ENCODE assay signal across 8 mouse cellular contexts in the genomic region with DNA sequence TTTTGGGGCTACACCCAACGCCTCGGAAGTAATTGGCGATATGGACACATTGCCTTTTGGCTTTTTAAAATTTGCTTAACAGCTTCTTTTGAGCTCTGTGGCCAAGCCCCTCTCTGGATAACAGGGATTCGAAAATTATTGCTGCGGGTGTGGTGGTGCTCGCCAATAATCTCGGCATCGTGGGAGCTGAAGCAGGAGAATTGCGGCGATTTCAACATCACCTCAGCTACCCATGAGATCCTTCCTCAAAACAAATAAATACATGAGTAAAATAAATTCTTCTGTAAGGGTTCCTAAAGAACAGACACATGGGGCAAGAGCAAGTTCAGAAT. TPM values are rescaled to one million over a fixed set of nuclear protein-coding genes. Genes with fewer than 3 reads are reported as not detected.
DNase-seq lines count a peak whose midpoint lies in the region; ATAC-seq and TF ChIP-seq lines count a peak whose summit lies in the region.

No protein-coding gene starts in this region.

- peak overlapping the region; percentile 76 for H3K4me2 ChIP-seq in forebrain, embryonic 16.5 days (ENCODE audit: low read length)
- peak overlapping the region; percentile 88 for H3K4me2 ChIP-seq in liver, embryonic 15.5 days

- H3K79me3 ChIP-seq in C2C12 (ENCODE audit: low read depth) = peaks cover 38% of the 10 kb centered on the region

- intact Hi-C loops in gastrocnemius, adult 2 months (cut with DNase I) = no loop called here

- DNase-seq in gastrocnemius, adult 2 months = no peak
- DNase-seq in gastrocnemius, postnatal 25 days = no peak
- DNase-seq in urinary bladder, postnatal 36 days (ENCODE audit: low spot score in 2 of 2) = no peak
- no peak for DNase-seq in ovary, postnatal 10 days (ENCODE audit: low spot score)
- DNase-seq in frontal cortex, postnatal 10 days (ENCODE audit: low spot score in 2 of 2) = no peak

- peaks cover 45% of the 10 kb centered on the region for H3K79me2 ChIP-seq in C2C12 (ENCODE audit: control insufficient read depth, insufficient read depth)

- peaks cover 24% of the 10 kb centered on the region for H3K4me1 ChIP-seq in forebrain, embryonic 16.5 days (replicated peaks; ENCODE audit: control insufficient read depth, insufficient read depth, low read length)
- H3K4me1 ChIP-seq in liver, embryonic 15.5 days (replicated peaks) = peaks cover 39% of the 10 kb centered on the region

- no peaks in the 10 kb centered on the region for H3K27me3 ChIP-seq in C2C12 (ENCODE audit: control insufficient read depth, insufficient read depth, insufficient read length)
- H3K27me3 ChIP-seq in forebrain, embryonic 16.5 days (replicated peaks; ENCODE audit: control insufficient read depth, insufficient read depth, low read length) = no peaks in the 10 kb centered on the region
- no peaks in the 10 kb centered on the region for H3K27me3 ChIP-seq in liver, embryonic 15.5 days

- H3K27ac ChIP-seq in gastrocnemius, adult 2 months = peak overlapping the region; percentile 88
- H3K27ac ChIP-seq in forebrain, embryonic 16.5 days (ENCODE audit: low read length) = peak overlapping the region; percentile 84
- peak overlapping the region; percentile 62 for H3K27ac ChIP-seq in liver, embryonic 15.5 days (replicated peaks)

- H3ac ChIP-seq in C2C12 (ENCODE audit: control insufficient read depth, insufficient read length, low read depth) = peak overlapping the region; percentile 69

- H3K9ac ChIP-seq in forebrain, embryonic 16.5 days (replicated peaks; ENCODE audit: low read depth, low read length) = peak overlapping the region; percentile 72
- peak overlapping the region; percentile 70 for H3K9ac ChIP-seq in liver, embryonic 15.5 days

- no peak for ATAC-seq in forebrain, embryonic 16.5 days
- no peak for ATAC-seq in liver, embryonic 15.5 days (ENCODE audit: insufficient read depth)

- WGBS in forebrain, embryonic 16.5 days = 0% methylated on average over 10 of the region's 10 CpGs
- WGBS in liver, embryonic 15.5 days (ENCODE audit: insufficient replicate concordance) = under 1% methylated on average over 10 of the region's 10 CpGs

- H3K36me3 ChIP-seq in C2C12 (ENCODE audit: control insufficient read depth, insufficient read depth) = peaks cover 41% of the 10 kb centered on the region
- H3K36me3 ChIP-seq in forebrain, embryonic 16.5 days (ENCODE audit: control insufficient read depth, insufficient read depth) = peaks cover 23% of the 10 kb centered on the region
- H3K36me3 ChIP-seq in liver, embryonic 15.5 days (replicated peaks) = peaks cover 38% of the 10 kb centered on the region

- no peaks in the 10 kb centered on the region for H3K9me3 ChIP-seq in forebrain, embryonic 16.5 days (ENCODE audit: control insufficient read depth, low read length)
- H3K9me3 ChIP-seq in liver, embryonic 15.5 days (replicated peaks) = no peaks in the 10 kb centered on the region

- no peak for TF ChIP-seq CTCF in gastrocnemius, adult 2 months (IDR thresholded peaks at IDR 0.05)
- no peak for TF ChIP-seq CTCF in C2C12 (IDR thresholded peaks at IDR 0.05; ENCODE audit: control insufficient read depth, insufficient read depth, insufficient read length)

- H3K4me3 ChIP-seq in gastrocnemius, adult 2 months = peak overlapping the region; percentile 85
- peak overlapping the region; percentile 100 for H3K4me3 ChIP-seq in C2C12 (ENCODE audit: insufficient read depth, poor library complexity, severe bottlenecking)
- peak overlapping the region; percentile 94 for H3K4me3 ChIP-seq in forebrain, embryonic 16.5 days (replicated peaks; ENCODE audit: low read length)
- H3K4me3 ChIP-seq in liver, embryonic 15.5 days (replicated peaks) = peak overlapping the region; percentile 93

TF ChIP-seq in C2C12, 6 proteins besides CTCF, POLR2A, EP300 and RAD21:
- TF ChIP-seq FOSL1 (IDR thresholded peaks at IDR 0.05; ENCODE audit: insufficient read depth, low read length, poor library complexity, severe bottlenecking) (no peak), CEBPB (IDR thresholded peaks at IDR 0.05; ENCODE audit: low read depth) (peak; percentile 46)

RNA-seq across cellular contexts. Expression of gene Rpl23, which starts 0.3 kb away (rescaled TPM):
- 100 to 1,000 TPM; 385 to 521 TPM for total RNA-seq in gastrocnemius, adult 2 months (2021)
- total RNA-seq in gastrocnemius, postnatal 25 days (2021) = 100 to 1,000 TPM; 379 to 436 TPM
- polyA plus RNA-seq in C2C12 (2012; fragmentation: generic; extraction: Trizol) = 1,391 TPM
- 298 and 306 TPM in 2 replicates for polyA plus RNA-seq in forebrain, embryonic 16.5 days (2015; fragmentation: Nextera tagmentation; extraction: Ambion mirVana)
- polyA plus RNA-seq in liver, embryonic 15.5 days (2015; fragmentation: Nextera tagmentation; extraction: Ambion mirVana) = 185 and 242 TPM in 2 replicates

RNA-seq across cellular contexts. Expression of gene 1700001P01Rik, which starts 6.8 kb away (rescaled TPM):
- total RNA-seq in gastrocnemius, adult 2 months (2021) = under 1 TPM; 0.39 to 0.56 TPM
- total RNA-seq in gastrocnemius, postnatal 25 days (2021) = not detected
- polyA plus RNA-seq in C2C12 (2012; fragmentation: generic; extraction: Trizol) = 0.14 TPM
- 0.57 and 0.85 TPM in 2 replicates for polyA plus RNA-seq in forebrain, embryonic 16.5 days (2015; fragmentation: Nextera tagmentation; extraction: Ambion mirVana)
- polyA plus RNA-seq in liver, embryonic 15.5 days (2015; fragmentation: Nextera tagmentation; extraction: Ambion mirVana) = not detected in 2 replicates

RNA-seq across cellular contexts. Expression of gene Cwc25, which starts 16.2 kb away (rescaled TPM):
- total RNA-seq in gastrocnemius, adult 2 months (2021) = 1 to 10 TPM; 6.2 to 6.5 TPM
- 1 to 10 TPM; 4.9 to 6.4 TPM for total RNA-seq in gastrocnemius, postnatal 25 days (2021)
- 8.7 TPM for polyA plus RNA-seq in C2C12 (2012; fragmentation: generic; extraction: Trizol)
- polyA plus RNA-seq in forebrain, embryonic 16.5 days (2015; fragmentation: Nextera tagmentation; extraction: Ambion mirVana) = 17.1 and 19.5 TPM in 2 replicates
- 5.4 and 5.8 TPM in 2 replicates for polyA plus RNA-seq in liver, embryonic 15.5 days (2015; fragmentation: Nextera tagmentation; extraction: Ambion mirVana)

RNA-seq across cellular contexts. Expression of gene Lasp1, which starts 16.3 kb away (rescaled TPM):
- total RNA-seq in gastrocnemius, adult 2 months (2021) = 10 to 100 TPM; 10.0 to 16.8 TPM
- 10 to 100 TPM; 18.3 to 21.9 TPM for total RNA-seq in gastrocnemius, postnatal 25 days (2021)
- polyA plus RNA-seq in C2C12 (2012; fragmentation: generic; extraction: Trizol) = 219 TPM
- polyA plus RNA-seq in forebrain, embryonic 16.5 days (2015; fragmentation: Nextera tagmentation; extraction: Ambion mirVana) = 140 and 159 TPM in 2 replicates
- 31.4 and 36.7 TPM in 2 replicates for polyA plus RNA-seq in liver, embryonic 15.5 days (2015; fragmentation: Nextera tagmentation; extraction: Ambion mirVana)

RNA-seq across cellular contexts. Expression of gene Pip4k2b, which starts 38.0 kb away (rescaled TPM):
- total RNA-seq in gastrocnemius, adult 2 months (2021) = 10 to 100 TPM; 59.3 to 66.2 TPM
- total RNA-seq in gastrocnemius, postnatal 25 days (2021) = 10 to 100 TPM; 38.9 to 45.0 TPM
- 28.3 TPM for polyA plus RNA-seq in C2C12 (2012; fragmentation: generic; extraction: Trizol)
- 4.1 and 4.7 TPM in 2 replicates for polyA plus RNA-seq in forebrain, embryonic 16.5 days (2015; fragmentation: Nextera tagmentation; extraction: Ambion mirVana)
- 0.48 and 0.54 TPM in 2 replicates for polyA plus RNA-seq in liver, embryonic 15.5 days (2015; fragmentation: Nextera tagmentation; extraction: Ambion mirVana)
